Mouse (Mus musculus) hindbrain, postnatal 0 days (tissue): ENCODE measurements at regions not wholly inside any gene's neighbourhood (a gene's known extent, or its start where the extent isn't known, plus 50 kb on each side); places are given as distances from the start of the nearest gene placed in this dataset.
A peak's percentile ranks its signal among the peaks of the same experiment; 100 is the strongest.

ENCODE experiments used
- ATAC-seq: fragments of 200-750 bp; cut with Nextera tagmentation; 2 replicates; pipeline ENCODE4 v1.8.0; 2017; ENCODE audit warnings: mild to moderate bottlenecking, moderate TSS enrichment, moderate library complexity
- DNase-seq: peaks from one replicate; pipeline ENCODE4 v3.0.0-alpha.2; 2015; ENCODE audit warnings: low spot score
- H3K27ac ChIP-seq: fragments of 300-500 bp; sonication (generic); 2 replicates; pipeline ENCODE4 v1.5.1; 2014; ENCODE audit warnings: mild to moderate bottlenecking
- H3K27me3 ChIP-seq: fragments of 300-500 bp; sonication (generic); 2 replicates; pipeline ENCODE4 v1.6.1; 2014; ENCODE audit warnings: low read length, mixed read lengths; ENCODE audit not compliant: insufficient read depth
- H3K36me3 ChIP-seq: fragments of 300-500 bp; sonication (generic); 2 replicates; pipeline ENCODE4 v1.6.1; 2014; ENCODE audit warnings: low read length, mixed read lengths; ENCODE audit not compliant: insufficient read depth
- H3K4me1 ChIP-seq: fragments of 300-500 bp; sonication (generic); 2 replicates; pipeline ENCODE4 v1.6.1; 2014; ENCODE audit warnings: antibody characterized with exemption, low read length, mixed read lengths; ENCODE audit not compliant: insufficient read depth
- H3K4me2 ChIP-seq: fragments of 300-500 bp; sonication (generic); 2 replicates; pipeline ENCODE4 v1.6.1; 2014; ENCODE audit warnings: low read depth, mild to moderate bottlenecking, low read length, moderate library complexity, mixed read lengths
- H3K4me3 ChIP-seq: fragments of 300-500 bp; sonication (generic); 2 replicates; pipeline ENCODE4 v1.5.1; 2014; ENCODE audit warnings: low read length
- H3K9ac ChIP-seq: fragments of 300-500 bp; sonication (generic); replicated peaks from 2 replicates; pipeline ENCODE4 v1.6.1; 2014; ENCODE audit warnings: mild to moderate bottlenecking, low read length, moderate library complexity, mixed read lengths
- H3K9me3 ChIP-seq: fragments of 300-500 bp; sonication (generic); 2 replicates; pipeline ENCODE4 v1.6.1; 2016; ENCODE audit warnings: low read length, mixed read lengths
- CTCF ChIP-seq: IDR thresholded peaks from 2 replicates; pipeline ENCODE4 v1.5.1; 2016; ENCODE audit warnings: antibody characterized with exemption, control low read depth, low read depth
- WGBS: fragments of 180-500 bp; shearing (Covaris S2); extraction: QIAGEN DNeasy Blood & Tissue Kit; methylation state at CpG from one replicate; pipeline ENCODE4 v1.1.7; 2014; 5-methylcytosine and 5-hydroxymethylcytosine counted together

- ATAC-seq, result no peak
- Histone ChIP-seq H3K4me2 (no peak overlapping the region), H3K27ac (no peak overlapping the region)
Observed at GRCm38 (mm10) chr15:60088964-60089899, 72.8 kb upstream of the 4933412E24Rik start.

More at GRCm38 (mm10) chr15:60088964-60089899, 72.8 kb upstream of the 4933412E24Rik start:
- Histone ChIP-seq H3K36me3 (no peaks in the 10 kb centered on the region), H3K27me3 (no peaks in the 10 kb centered on the region), H3K4me1 (no peaks in the 10 kb centered on the region), H3K9me3 (no peaks in the 10 kb centered on the region), H3K9ac (no peak overlapping the region), H3K4me3 (no peak overlapping the region)
- WGBS, result 53% methylated on average over 10 of the region's 10 CpGs
- TF ChIP-seq CTCF, result no peak
- peak; percentile 16 for DNase-seq
